Mouse (Mus musculus) olfactory bulb, adult 2 months (tissue): ENCODE measurements around the gene Eftud2. TPM values are rescaled to one million over a fixed set of nuclear protein-coding genes. Genes with fewer than 3 reads are reported as not detected.

Source experiments
- H3K27ac ChIP-seq: fragments of 200-500 bp; 2 replicates; pipeline ENCODE4 v1.5.1; 2012; ENCODE audit warnings: low read depth, low read length; ENCODE audit not compliant: insufficient read depth
- H3K4me1 ChIP-seq: fragments of 200-500 bp; 2 replicates; pipeline ENCODE4 v1.6.1; 2012; ENCODE audit warnings: low read length; ENCODE audit not compliant: control insufficient read depth, insufficient read depth
- H3K4me3 ChIP-seq: fragments of 200-500 bp; 2 replicates; pipeline ENCODE4 v1.5.1; 2012; ENCODE audit warnings: mild to moderate bottlenecking, low read depth, low read length, moderate library complexity; ENCODE audit not compliant: insufficient read depth
- CTCF ChIP-seq: fragments of 200-500 bp; IDR thresholded peaks from 2 replicates; pipeline ENCODE4 v1.5.1; 2012; ENCODE audit warnings: low read depth, mild to moderate bottlenecking, low read length, moderate library complexity; ENCODE audit not compliant: insufficient read depth
- POLR2A ChIP-seq: fragments of 200-500 bp; IDR thresholded peaks from 2 replicates; pipeline ENCODE4 v1.6.1; 2012; ENCODE audit warnings: mild to moderate bottlenecking, low read depth, low read length, moderate library complexity; ENCODE audit not compliant: insufficient read depth
- WGBS: fragments of 180-500 bp; shearing (Covaris S2); methylation state at CpG from one replicate; pipeline ENCODE4 v1.1.7; 2018; 5-methylcytosine and 5-hydroxymethylcytosine counted together
- polyA plus RNA-seq: library from polyadenylated mRNA; stranded (reverse); fragments of >200 nt; gene quantifications from 2 replicates; pipeline ENCODE4 v1.2.4, GENCODE M21; 2012; ENCODE audit warnings: low replicate concordance; ENCODE audit not compliant: missing spikeins, insufficient read depth, insufficient read length

Gene Eftud2
- polyA plus RNA-seq, 1 experiment = 433 TPM

- H3K27ac ChIP-seq = no peak overlapping the region
- H3K4me1 ChIP-seq = peaks cover 12% of the 10 kb centered on the region
- 1% methylated on average over 89 of the region's 92 CpGs for WGBS
- no peak for TF ChIP-seq POLR2A
- TF ChIP-seq CTCF = no peak
- peak overlapping the region; percentile 54 for H3K4me3 ChIP-seq
These were observed 62.4 kb downstream of the Eftud2 start for GRCm38 (mm10) chr11:102818121-102819020.

- Histone ChIP-seq H3K27ac (no peak overlapping the region), H3K4me1 (peaks cover 12% of the 10 kb centered on the region), H3K4me3 (no peak overlapping the region)
- TF ChIP-seq CTCF = no peak
- no peak for TF ChIP-seq POLR2A
These were observed 65.9 kb downstream of the Eftud2 start for GRCm38 (mm10) chr11:102814881-102815280.

- Histone ChIP-seq H3K4me3 (no peak overlapping the region), H3K27ac (no peak overlapping the region), H3K4me1 (peaks cover 3% of the 10 kb centered on the region)
- 17% methylated on average over 4 of the region's 4 CpGs for WGBS
- TF ChIP-seq CTCF = no peak
- TF ChIP-seq POLR2A = no peak
These were observed 69.9 kb downstream of the Eftud2 start for GRCm38 (mm10) chr11:102810721-102811485.

GRCm38 (mm10) chr11:102808246-102808645 is 72.5 kb downstream of the Eftud2 start:
- 65% methylated on average over 5 of the region's 5 CpGs for WGBS
- H3K27ac ChIP-seq = no peak overlapping the region
- H3K4me3 ChIP-seq = no peak overlapping the region
- TF ChIP-seq CTCF (no peak), POLR2A (no peak)
- peaks cover 3% of the 10 kb centered on the region for H3K4me1 ChIP-seq

- H3K4me3 ChIP-seq = no peak overlapping the region
- H3K27ac ChIP-seq = no peak overlapping the region
- no peaks in the 10 kb centered on the region for H3K4me1 ChIP-seq
- WGBS = 87% methylated on average over 5 of the region's 5 CpGs
- TF ChIP-seq CTCF (no peak), POLR2A (no peak)
These were observed 77.3 kb downstream of the Eftud2 start for GRCm38 (mm10) chr11:102803453-102803852.

GRCm38 (mm10) chr11:102794157-102794556 is 86.6 kb downstream of the Eftud2 start:
- no peak for TF ChIP-seq POLR2A
- TF ChIP-seq CTCF = no peak
- 79% methylated on average over 8 of the region's 8 CpGs for WGBS

GRCm38 (mm10) chr11:102791682-102792445 is 88.9 kb downstream of the Eftud2 start:
- H3K27ac ChIP-seq = no peak overlapping the region
- 77% methylated on average over 14 of the region's 14 CpGs for WGBS
- H3K4me1 ChIP-seq = no peaks in the 10 kb centered on the region
- H3K4me3 ChIP-seq = no peak overlapping the region
- TF ChIP-seq CTCF (no peak), POLR2A (no peak)

More at GRCm38 (mm10) chr11:102794157-102794556, 86.6 kb downstream of the Eftud2 start:
- Histone ChIP-seq H3K27ac (no peak overlapping the region), H3K4me1 (no peaks in the 10 kb centered on the region), H3K4me3 (no peak overlapping the region)

Other genes starting within 250 kb of the Eftud2 start
- not detected in 2 replicates for gene Meioc, start 217.3 kb downstream of the Eftud2 start, polyA plus RNA-seq
- gene Ccdc43, start 183.2 kb downstream of the Eftud2 start, polyA plus RNA-seq = not detected in 2 replicates
- not detected in 2 replicates for gene Adam11, start 119.5 kb downstream of the Eftud2 start, polyA plus RNA-seq
- gene Gjc1, start 61.3 kb downstream of the Eftud2 start, polyA plus RNA-seq = not detected in 2 replicates
- not detected in 2 replicates for gene Higd1b, start 45.1 kb downstream of the Eftud2 start, polyA plus RNA-seq
- not detected in 2 replicates for gene Ccdc103, start 219 bp upstream of the Eftud2 start, polyA plus RNA-seq
- gene Fam187a, start 4.2 kb upstream of the Eftud2 start, polyA plus RNA-seq = not detected in 2 replicates
- not detected in 2 replicates for gene Gfap, start 19.9 kb upstream of the Eftud2 start, polyA plus RNA-seq
- gene Kif18b, start 44.1 kb upstream of the Eftud2 start, polyA plus RNA-seq = not detected in 2 replicates
- not detected in 2 replicates for gene C1ql1, start 65.7 kb upstream of the Eftud2 start, polyA plus RNA-seq
- gene Nmt1, start 147.2 kb upstream of the Eftud2 start, polyA plus RNA-seq = 557 TPM in 1 of 2 replicates, not detected in the other
- not detected in 2 replicates for gene Dcakd, start 147.3 kb upstream of the Eftud2 start, polyA plus RNA-seq
- gene Plcd3, start 220.7 kb upstream of the Eftud2 start, polyA plus RNA-seq = not detected in 2 replicates
- not detected in 2 replicates for gene Acbd4, start 220.7 kb upstream of the Eftud2 start, polyA plus RNA-seq
- gene Hexim1, start 235.2 kb upstream of the Eftud2 start, polyA plus RNA-seq = not detected in 2 replicates